Mouse (Mus musculus) pancreas, adult 10 weeks (tissue): ENCODE results near the gene Cacul1. TPM values are rescaled to one million over a fixed set of nuclear protein-coding genes. Genes with fewer than 3 reads are reported as not detected.

Experiments used
- polyA plus RNA-seq: library from polyadenylated mRNA; stranded (reverse); fragments of 350-450 nt; fragmentation: Illumina TruSeq; extraction: RNeasy Lipid Tissue Mini Kit (QIAGEN cat#74804); gene quantifications from one replicate; pipeline ENCODE4 v1.2.3, GENCODE M21; 2015; ENCODE audit warnings: low read depth, low replicate concordance; ENCODE audit not compliant: insufficient read depth

The Cacul1 gene
- polyA plus RNA-seq = 4.8 TPM

DNA sequence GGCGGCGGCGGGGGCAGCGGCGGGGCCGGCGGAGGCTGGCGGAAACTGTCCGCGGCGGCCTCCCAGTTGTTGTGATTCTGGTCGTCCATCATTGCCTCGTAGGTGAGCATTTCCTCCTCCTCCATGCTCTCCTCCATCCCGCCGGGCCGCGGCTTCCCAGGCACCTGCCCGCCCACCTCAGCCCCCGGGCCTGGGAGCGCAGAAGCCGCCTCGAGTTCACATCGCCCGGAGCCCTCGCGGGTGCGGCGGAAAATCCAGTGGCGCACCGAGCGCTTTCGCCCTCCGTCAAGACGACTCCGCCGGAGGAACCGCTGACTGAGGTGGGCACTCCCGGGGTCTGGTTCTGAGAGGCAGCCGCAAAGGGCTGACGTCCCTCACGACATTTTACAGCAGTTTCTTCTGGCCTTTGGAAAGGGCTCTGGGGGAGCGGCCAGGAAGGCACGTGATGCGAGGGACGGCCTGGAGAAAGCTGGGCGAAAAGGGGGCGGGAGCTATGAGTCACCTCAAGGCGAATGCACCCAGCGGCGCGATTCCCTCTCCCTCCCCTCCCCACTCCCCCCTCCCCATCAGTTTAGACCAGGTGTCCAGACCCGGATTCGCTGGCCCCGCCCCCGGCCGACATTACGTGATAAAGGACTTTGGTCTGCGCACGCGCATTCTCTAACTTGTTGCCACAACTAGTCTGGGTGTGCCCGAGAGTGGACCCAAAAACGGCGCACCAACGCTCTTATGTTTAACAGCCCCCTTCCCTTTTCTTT lies at the start of gene Cacul1:
TSS of gene Cacul1 (minus strand) at position 444 of the 758 bp plus-strand sequence.

Other genes with a start within 250 kb of the Cacul1 start
- not detected for gene Prlhr, start 112.7 kb downstream of the Cacul1 start, polyA plus RNA-seq
- gene Nanos1, start 175.0 kb upstream of the Cacul1 start, polyA plus RNA-seq = 0.20 TPM
- 51.6 TPM for gene Eif3a, start 209.6 kb upstream of the Cacul1 start, polyA plus RNA-seq
- gene Fam45a, start 230.6 kb upstream of the Cacul1 start, polyA plus RNA-seq = 5.9 TPM